8 mouse cellular contexts compared by ENCODE assay signal in the genomic region with DNA sequence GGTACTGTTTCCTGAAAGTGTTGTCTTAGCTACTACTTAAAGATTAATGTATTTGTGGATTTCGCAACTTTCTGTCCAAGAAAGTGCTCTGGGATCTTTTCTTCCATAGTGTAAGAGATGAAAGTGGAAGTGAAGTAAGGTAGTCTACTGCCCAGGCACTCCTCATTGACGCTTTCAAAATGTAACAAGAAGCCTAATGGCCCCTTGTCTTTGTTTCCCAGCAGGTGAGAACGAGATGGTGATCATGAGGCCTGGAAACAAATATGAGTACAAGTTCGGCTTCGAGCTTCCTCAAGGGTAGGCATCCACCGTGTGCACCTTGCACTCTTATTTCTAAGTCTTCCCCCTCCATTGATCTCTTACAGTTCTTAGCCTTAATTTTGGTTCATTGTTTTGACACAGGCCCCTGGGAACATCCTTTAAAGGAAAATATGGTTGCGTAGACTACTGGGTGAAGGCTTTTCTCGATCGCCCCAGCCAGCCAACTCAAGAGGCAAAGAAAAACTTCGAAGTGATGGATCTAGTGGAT. TPM values are rescaled to one million over a fixed set of nuclear protein-coding genes. Genes with fewer than 3 reads are reported as not detected.
DNase-seq lines count a peak whose midpoint lies in the region; ATAC-seq and TF ChIP-seq lines count a peak whose summit lies in the region.

No protein-coding gene starts in this region.

- no peak for ATAC-seq in liver, postnatal 0 days
- no peak for ATAC-seq in monocyte, adult 5-6 weeks (replicated peaks; ENCODE audit: insufficient number of reproducible peaks, low FRiP score, low TSS enrichment, poor library complexity, severe bottlenecking)

- H3K4me2 ChIP-seq in liver, postnatal 0 days (ENCODE audit: low read depth, low read length): peak overlapping the region; percentile 70

- peak; percentile 25; the same call in 1 of the 2 replicates for TF ChIP-seq EP300 in liver, postnatal 0 days (IDR thresholded peaks at IDR 0.05; ENCODE audit: low read depth)

- peaks cover 25% of the 10 kb centered on the region for H3K36me3 ChIP-seq in liver, postnatal 0 days (replicated peaks; ENCODE audit: insufficient read depth, low read length)

- H3K4me3 ChIP-seq in liver, postnatal 0 days (ENCODE audit: low read depth, low read length): peak overlapping the region; percentile 91

- no peaks in the 10 kb centered on the region for H3K9me3 ChIP-seq in liver, postnatal 0 days (ENCODE audit: low read length)

- TF ChIP-seq CTCF in liver, postnatal 0 days (IDR thresholded peaks at IDR 0.05; ENCODE audit: low read depth): no peak

- no peaks in the 10 kb centered on the region for H3K27me3 ChIP-seq in liver, postnatal 0 days (ENCODE audit: insufficient read depth, low read length)

- peaks cover 18% of the 10 kb centered on the region for H3K4me1 ChIP-seq in liver, postnatal 0 days (ENCODE audit: insufficient read depth)

- WGBS in liver, postnatal 0 days (ENCODE audit: insufficient replicate concordance): 15% methylated on average over 10 of the region's 10 CpGs

- peak overlapping the region; percentile 98 for H3K9ac ChIP-seq in liver, postnatal 0 days (replicated peaks)

- intact Hi-C loops in heart, postnatal 36 days (cut with DNase I): no loop called here
- intact Hi-C loops in left cerebral cortex, postnatal 4 days (cut with DNase I): loop anchor here (1.0 kb wide), 1 partner anchor 18 kb away; a partner anchor contains a TSS

- peak overlapping the region; percentile 99 for H3K27ac ChIP-seq in liver, postnatal 0 days (ENCODE audit: low read depth)

- peak; percentile 32 for DNase-seq in kidney, adult 18-20 months
- DNase-seq in kidney, postnatal 25 days: no peak
- DNase-seq in NIH3T3 (ENCODE audit: low read depth): peak; percentile 25
- DNase-seq in heart, postnatal 36 days: peak; percentile 32 to 46
- DNase-seq in liver, postnatal 0 days: no peak
- no peak for DNase-seq in left cerebral cortex, postnatal 4 days
- DNase-seq in cerebellum, adult 11 months: no peak

RNA-seq across cellular contexts. Expression of a gene that starts 1.0 kb away (rescaled TPM):
- 1,000 to 10,000 TPM in 1 of 2 experiments, 100 to 1,000 TPM in 1; 646 to 1,158 TPM for total RNA-seq in heart, postnatal 36 days (2021)
- 65.3 and 72.4 TPM in 2 replicates for polyA plus RNA-seq in liver, postnatal 0 days (2015; fragmentation: Nextera tagmentation; extraction: Ambion mirVana)
- total RNA-seq in left cerebral cortex, postnatal 4 days (2021): 10 to 100 TPM; 65.2 to 69.2 TPM
- 575 to 636 TPM (median 578 TPM) in 3 replicates for total RNA-seq in monocyte, adult 5-6 weeks (2017)

RNA-seq across cellular contexts. Expression of a gene that starts 18.1 kb away (rescaled TPM):
- 1 to 10 TPM in 1 of 2 experiments, under 1 TPM in 1; 0.89 to 2.8 TPM for total RNA-seq in heart, postnatal 36 days (2021)
- polyA plus RNA-seq in liver, postnatal 0 days (2015; fragmentation: Nextera tagmentation; extraction: Ambion mirVana): not detected in 2 replicates
- not detected for total RNA-seq in left cerebral cortex, postnatal 4 days (2021)
- not detected in 3 replicates for total RNA-seq in monocyte, adult 5-6 weeks (2017)

RNA-seq across cellular contexts. Expression of a gene that starts 33.8 kb away (rescaled TPM):
- 100 to 1,000 TPM; 261 to 293 TPM for total RNA-seq in heart, postnatal 36 days (2021)
- 19.2 and 21.8 TPM in 2 replicates for polyA plus RNA-seq in liver, postnatal 0 days (2015; fragmentation: Nextera tagmentation; extraction: Ambion mirVana)
- 1 to 10 TPM; 1.1 TPM for total RNA-seq in left cerebral cortex, postnatal 4 days (2021)
- 0.64 TPM in 1 of 3 replicates, not detected in the others for total RNA-seq in monocyte, adult 5-6 weeks (2017)

RNA-seq across cellular contexts. Expression of a gene that starts 35.2 kb away (rescaled TPM):
- 10 to 100 TPM; 30.3 to 33.0 TPM for total RNA-seq in heart, postnatal 36 days (2021)
- polyA plus RNA-seq in liver, postnatal 0 days (2015; fragmentation: Nextera tagmentation; extraction: Ambion mirVana): 12.9 and 14.7 TPM in 2 replicates
- total RNA-seq in left cerebral cortex, postnatal 4 days (2021): 10 to 100 TPM; 28.0 to 28.1 TPM
- 75.3 to 86.8 TPM (median 84.0 TPM) in 3 replicates for total RNA-seq in monocyte, adult 5-6 weeks (2017)

RNA-seq across cellular contexts. Expression of a gene that starts 37.7 kb away (rescaled TPM):
- 1 to 10 TPM; 1.3 to 2.2 TPM for total RNA-seq in heart, postnatal 36 days (2021)
- polyA plus RNA-seq in liver, postnatal 0 days (2015; fragmentation: Nextera tagmentation; extraction: Ambion mirVana): not detected in 2 replicates
- total RNA-seq in left cerebral cortex, postnatal 4 days (2021): 10 to 100 TPM; 32.3 to 33.0 TPM
- not detected in 3 replicates for total RNA-seq in monocyte, adult 5-6 weeks (2017)

Comparison
In these comparisons a context has a peak if more than half of its experiments do, and no peak if none do; other contexts are left out.
1. DNase-seq: peak in kidney, adult 18-20 months (single experiment), NIH3T3 (single experiment) and heart, postnatal 36 days (2 of 2); none in kidney, postnatal 25 days (0 of 2), liver, postnatal 0 days (single experiment), left cerebral cortex, postnatal 4 days (single experiment) and cerebellum, adult 11 months (single experiment).
2. RNA of a gene that starts 33.8 kb away (total RNA-seq): 261 to 293 TPM in heart, postnatal 36 days; 1.1 TPM in left cerebral cortex, postnatal 4 days and 0.64 TPM in monocyte, adult 5-6 weeks; every median in the first group is over 100 times any median in the second.